Mouse (Mus musculus): ENCODE data around the gene Mid1ip1. TPM values are rescaled to one million over a fixed set of nuclear protein-coding genes. Genes with fewer than 3 reads are reported as not detected.

The Mid1ip1 gene
- polyA plus RNA-seq, 1 experiment from 2014 or later: 109 TPM

DNA sequence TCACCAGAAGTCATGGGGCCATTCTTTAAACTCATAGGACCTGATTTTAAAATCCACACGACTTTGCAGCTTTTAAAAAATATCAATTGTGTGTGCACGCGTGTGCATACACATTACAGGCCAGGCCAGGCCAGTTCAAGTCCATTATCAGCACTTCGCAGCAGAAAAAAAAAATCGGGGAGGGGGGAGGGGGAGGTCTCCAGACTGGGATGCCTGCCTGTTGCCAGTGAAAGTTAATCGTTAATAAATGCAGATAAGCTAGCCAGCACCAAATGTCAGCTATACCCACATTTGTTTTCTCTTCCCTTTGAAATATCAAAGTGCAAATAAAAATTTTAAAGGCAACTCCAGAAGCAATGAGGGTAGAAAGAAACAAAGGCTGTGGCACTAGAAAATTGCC lies 5.6 kb downstream of the Mid1ip1 start:
- no peak overlapping the region for H3K4me3 ChIP-seq (ENCODE audit: low read depth, low read length)
- WGBS: 38% methylated on average over 6 of the region's 6 CpGs

DNA sequence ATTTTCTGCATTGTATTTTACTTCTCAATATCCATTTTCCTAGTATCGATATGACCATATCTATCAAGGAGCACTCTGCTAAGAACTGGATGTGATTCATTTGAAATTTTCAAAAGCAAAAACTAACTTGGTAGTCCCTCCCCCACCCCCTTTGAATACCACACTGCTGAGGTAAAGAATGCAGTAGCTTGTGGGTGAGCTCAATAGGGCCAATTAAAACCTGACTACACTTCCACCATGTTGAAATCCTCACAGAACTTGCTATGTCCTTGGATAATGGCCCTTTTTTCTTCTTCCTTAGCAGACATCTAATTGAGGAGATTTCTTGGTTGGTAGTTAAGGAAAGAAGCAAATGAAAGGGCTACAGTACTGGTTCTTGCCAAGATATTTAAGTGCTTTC lies 9.8 kb downstream of the Mid1ip1 start:
- no peak overlapping the region for H3K27ac ChIP-seq (ENCODE audit: low read length)
- no peak for ATAC-seq
- H3K4me3 ChIP-seq (ENCODE audit: low read depth, low read length): no peak overlapping the region
- H3K27me3 ChIP-seq (ENCODE audit: control insufficient read depth, insufficient read depth, low read depth, low read length): no peaks in the 10 kb centered on the region
- peaks cover 4% of the 10 kb centered on the region; the same call in 1 of the 2 replicates for H3K4me1 ChIP-seq (ENCODE audit: control insufficient read depth, insufficient read depth, low read length)
- H3K9me3 ChIP-seq (replicated peaks; ENCODE audit: control insufficient read depth, low read length, poor library complexity, severe bottlenecking): no peaks in the 10 kb centered on the region
- H3K36me3 ChIP-seq (ENCODE audit: control insufficient read depth, insufficient read depth, low read length): no peaks in the 10 kb centered on the region
- WGBS: 84% methylated on average over 1 of the region's 1 CpGs
- no peak overlapping the region for H3K4me2 ChIP-seq (ENCODE audit: low read length)
- H3K9ac ChIP-seq (ENCODE audit: low read depth, low read length): no peak overlapping the region

More for the DNA sequence above, 5.6 kb downstream of the Mid1ip1 start:
- no peaks in the 10 kb centered on the region for H3K27me3 ChIP-seq (ENCODE audit: control insufficient read depth, insufficient read depth, low read depth, low read length)
- no peaks in the 10 kb centered on the region for H3K9me3 ChIP-seq (replicated peaks; ENCODE audit: control insufficient read depth, low read length, poor library complexity, severe bottlenecking)
- no peak overlapping the region for H3K9ac ChIP-seq (ENCODE audit: low read depth, low read length)
- no peak for ATAC-seq
- H3K4me2 ChIP-seq (ENCODE audit: low read length): peak overlapping the region; percentile 35
- peaks cover 4% of the 10 kb centered on the region; the same call in 1 of the 2 replicates for H3K4me1 ChIP-seq (ENCODE audit: control insufficient read depth, insufficient read depth, low read length)
- no peak overlapping the region for H3K27ac ChIP-seq (ENCODE audit: low read length)
- H3K36me3 ChIP-seq (ENCODE audit: control insufficient read depth, insufficient read depth, low read length): no peaks in the 10 kb centered on the region

DNA sequence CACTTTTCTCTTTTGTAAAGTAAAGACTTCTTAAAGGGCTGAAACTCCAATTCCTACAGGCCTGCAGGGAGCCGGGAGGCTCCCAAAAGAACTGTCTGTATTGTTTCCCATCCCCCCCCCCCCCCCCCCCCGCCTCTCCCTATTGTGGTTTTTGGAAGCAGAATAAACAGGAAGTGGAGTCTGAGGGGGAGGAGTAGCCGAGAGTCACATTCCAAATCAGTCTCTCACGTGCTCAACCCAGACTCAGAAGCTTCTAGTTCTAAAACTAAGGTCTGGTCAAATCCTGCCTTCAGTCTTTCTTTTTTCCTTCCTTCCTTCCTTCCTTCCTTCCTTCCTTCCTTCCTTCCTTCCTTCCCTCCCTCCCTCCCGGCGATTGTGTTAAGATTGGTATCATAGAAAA lies 14.7 kb downstream of the Mid1ip1 start:
- ATAC-seq: no peak
- Histone ChIP-seq H3K4me3 (ENCODE audit: low read depth, low read length) (no peak overlapping the region), H3K27me3 (ENCODE audit: control insufficient read depth, insufficient read depth, low read depth, low read length) (no peaks in the 10 kb centered on the region), H3K4me1 (ENCODE audit: control insufficient read depth, insufficient read depth, low read length) (no peaks in the 10 kb centered on the region), H3K36me3 (ENCODE audit: control insufficient read depth, insufficient read depth, low read length) (no peaks in the 10 kb centered on the region), H3K9ac (ENCODE audit: low read depth, low read length) (no peak overlapping the region), H3K9me3 (replicated peaks; ENCODE audit: control insufficient read depth, low read length, poor library complexity, severe bottlenecking) (no peaks in the 10 kb centered on the region), H3K27ac (ENCODE audit: low read length) (no peak overlapping the region), H3K4me2 (ENCODE audit: low read length) (no peak overlapping the region)
- WGBS: 25% methylated on average over 5 of the region's 6 CpGs

DNA sequence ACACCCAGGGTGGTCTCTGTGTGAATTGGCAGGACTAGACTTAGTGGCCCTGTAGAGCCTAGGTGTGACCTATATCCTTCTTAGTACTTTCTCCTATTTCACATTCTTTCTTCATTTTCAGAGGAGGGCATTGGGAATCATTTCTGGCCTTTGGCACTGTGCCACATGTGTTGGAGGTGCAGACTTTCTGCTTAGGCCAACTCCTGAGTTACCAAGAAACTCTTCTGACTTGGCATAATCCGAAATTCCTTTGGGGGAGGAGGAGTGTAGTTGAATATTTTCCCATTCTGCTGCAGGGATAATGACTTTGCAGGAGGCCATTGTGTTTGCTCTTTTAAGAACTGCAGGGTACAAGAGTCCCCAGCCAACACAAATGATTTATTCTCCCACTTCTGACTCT lies 19.6 kb downstream of the Mid1ip1 start:
- no peak overlapping the region for H3K4me2 ChIP-seq (ENCODE audit: low read length)
- ATAC-seq: no peak
- no peaks in the 10 kb centered on the region for H3K4me1 ChIP-seq (ENCODE audit: control insufficient read depth, insufficient read depth, low read length)
- no peak overlapping the region for H3K9ac ChIP-seq (ENCODE audit: low read depth, low read length)
- H3K4me3 ChIP-seq (ENCODE audit: low read depth, low read length): no peak overlapping the region
- 5% methylated on average over 1 of the region's 1 CpGs for WGBS
- no peaks in the 10 kb centered on the region for H3K36me3 ChIP-seq (ENCODE audit: control insufficient read depth, insufficient read depth, low read length)
- H3K27me3 ChIP-seq (ENCODE audit: control insufficient read depth, insufficient read depth, low read depth, low read length): no peaks in the 10 kb centered on the region
- H3K9me3 ChIP-seq (replicated peaks; ENCODE audit: control insufficient read depth, low read length, poor library complexity, severe bottlenecking): no peaks in the 10 kb centered on the region
- no peak overlapping the region for H3K27ac ChIP-seq (ENCODE audit: low read length)

DNA sequence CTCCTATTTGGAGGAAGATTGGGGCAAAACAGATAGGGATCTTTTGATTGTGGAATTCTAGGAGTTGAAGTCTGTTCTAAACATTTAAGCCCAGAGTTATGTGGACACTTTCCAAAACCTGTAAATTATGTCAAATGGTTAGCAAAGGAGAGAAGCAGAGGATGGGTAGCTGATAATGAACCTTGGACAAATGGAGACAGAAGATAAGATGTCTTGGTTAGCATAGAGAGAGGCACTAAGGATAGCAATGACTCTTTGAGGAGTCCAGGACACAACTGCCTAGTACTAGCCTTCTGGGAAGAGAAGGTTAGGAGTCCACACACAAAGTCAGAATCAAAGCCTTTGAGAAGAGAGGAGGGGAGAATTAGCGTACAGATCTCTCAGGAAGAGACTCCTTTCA lies 20.1 kb downstream of the Mid1ip1 start:
- Histone ChIP-seq H3K36me3 (ENCODE audit: control insufficient read depth, insufficient read depth, low read length) (no peaks in the 10 kb centered on the region), H3K27me3 (ENCODE audit: control insufficient read depth, insufficient read depth, low read depth, low read length) (no peaks in the 10 kb centered on the region), H3K9ac (ENCODE audit: low read depth, low read length) (no peak overlapping the region), H3K27ac (ENCODE audit: low read length) (no peak overlapping the region), H3K4me1 (ENCODE audit: control insufficient read depth, insufficient read depth, low read length) (no peaks in the 10 kb centered on the region), H3K9me3 (replicated peaks; ENCODE audit: control insufficient read depth, low read length, poor library complexity, severe bottlenecking) (no peaks in the 10 kb centered on the region), H3K4me3 (ENCODE audit: low read depth, low read length) (no peak overlapping the region), H3K4me2 (ENCODE audit: low read length) (no peak overlapping the region)
- no peak for ATAC-seq
- 38% methylated on average over 1 of the region's 1 CpGs for WGBS

DNA sequence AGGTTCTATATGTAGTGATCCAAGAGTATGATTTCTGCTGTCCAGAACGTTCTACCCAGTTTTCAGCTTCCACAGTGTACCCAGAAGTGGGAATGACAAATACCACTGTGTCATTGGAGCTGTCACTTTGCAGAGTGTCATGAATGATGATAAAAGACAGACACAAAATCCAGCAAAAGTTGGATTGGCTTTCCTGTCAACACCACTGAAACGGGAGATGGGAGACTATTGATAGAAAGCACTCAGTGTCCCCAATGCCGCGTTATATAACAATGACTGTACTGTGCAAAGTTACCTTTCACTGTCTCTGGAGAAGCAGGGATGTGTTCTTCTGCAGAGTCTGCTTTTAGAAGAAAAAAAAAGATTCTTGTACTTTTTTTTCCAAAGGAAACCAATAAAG lies 44.1 kb downstream of the Mid1ip1 start:
- ATAC-seq: no peak
- 75% methylated on average over 4 of the region's 4 CpGs for WGBS

DNA sequence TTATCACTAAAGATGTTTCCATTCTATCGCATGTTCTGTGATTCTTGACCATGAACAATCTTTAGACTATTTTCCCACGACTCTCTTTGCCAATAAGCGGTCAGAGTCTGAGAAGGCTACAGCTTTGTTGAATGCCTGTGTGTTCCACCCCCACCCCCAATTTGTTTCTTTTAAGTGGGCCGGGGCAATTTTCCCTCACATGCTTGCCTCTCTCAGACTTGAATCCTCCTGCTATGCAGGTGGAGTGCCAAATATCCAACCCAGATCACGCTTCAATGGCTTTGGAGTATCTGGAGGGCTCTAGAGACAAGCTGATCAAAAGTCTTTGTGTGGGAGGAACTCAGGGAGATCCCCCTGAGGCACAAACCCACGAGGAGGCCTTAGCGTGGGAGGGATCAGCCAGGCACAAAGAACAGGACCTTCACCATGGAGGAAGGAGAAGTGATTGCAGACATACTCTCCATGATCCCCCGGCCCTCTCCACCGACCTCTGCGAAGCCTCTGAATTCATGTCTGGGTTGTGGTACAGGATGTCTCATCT lies 48.7 kb downstream of the Mid1ip1 start:
- Histone ChIP-seq H3K27me3 (ENCODE audit: control insufficient read depth, insufficient read depth, low read depth, low read length) (no peaks in the 10 kb centered on the region), H3K4me2 (ENCODE audit: low read length) (no peak overlapping the region), H3K9me3 (replicated peaks; ENCODE audit: control insufficient read depth, low read length, poor library complexity, severe bottlenecking) (no peaks in the 10 kb centered on the region), H3K36me3 (ENCODE audit: control insufficient read depth, insufficient read depth, low read length) (no peaks in the 10 kb centered on the region), H3K27ac (ENCODE audit: low read length) (no peak overlapping the region), H3K4me3 (ENCODE audit: low read depth, low read length) (no peak overlapping the region), H3K9ac (ENCODE audit: low read depth, low read length) (no peak overlapping the region), H3K4me1 (ENCODE audit: control insufficient read depth, insufficient read depth, low read length) (no peaks in the 10 kb centered on the region)
- WGBS: 67% methylated on average over 10 of the region's 10 CpGs
- no peak for ATAC-seq

More for the DNA sequence above, 44.1 kb downstream of the Mid1ip1 start:
- Histone ChIP-seq H3K4me2 (ENCODE audit: low read length) (no peak overlapping the region), H3K9me3 (replicated peaks; ENCODE audit: control insufficient read depth, low read length, poor library complexity, severe bottlenecking) (no peaks in the 10 kb centered on the region), H3K27me3 (ENCODE audit: control insufficient read depth, insufficient read depth, low read depth, low read length) (no peaks in the 10 kb centered on the region), H3K4me1 (ENCODE audit: control insufficient read depth, insufficient read depth, low read length) (no peaks in the 10 kb centered on the region), H3K9ac (ENCODE audit: low read depth, low read length) (no peak overlapping the region), H3K36me3 (ENCODE audit: control insufficient read depth, insufficient read depth, low read length) (no peaks in the 10 kb centered on the region), H3K4me3 (ENCODE audit: low read depth, low read length) (no peak overlapping the region), H3K27ac (ENCODE audit: low read length) (no peak overlapping the region)

Other genes with a start within 250 kb of the Mid1ip1 start
- 471 and 549 TPM in 2 replicates for gene Tspan7, start 229.9 kb upstream of the Mid1ip1 start, polyA plus RNA-seq (2015; fragmentation: Nextera tagmentation; extraction: Ambion mirVana)